Mouse (Mus musculus) T-helper 2 cell (primary cell): ENCODE data around the gene Alg9.

ENCODE experiments used
- in situ Hi-C: fragments of 300-600 bp; cut with MboI, MseI; formaldehyde crosslinking; loops from one replicate; pipeline ENCODE4 v1.15.1; 2025; ENCODE audit warnings: high pct_unique_total_duplicates

The Alg9 gene

DNA sequence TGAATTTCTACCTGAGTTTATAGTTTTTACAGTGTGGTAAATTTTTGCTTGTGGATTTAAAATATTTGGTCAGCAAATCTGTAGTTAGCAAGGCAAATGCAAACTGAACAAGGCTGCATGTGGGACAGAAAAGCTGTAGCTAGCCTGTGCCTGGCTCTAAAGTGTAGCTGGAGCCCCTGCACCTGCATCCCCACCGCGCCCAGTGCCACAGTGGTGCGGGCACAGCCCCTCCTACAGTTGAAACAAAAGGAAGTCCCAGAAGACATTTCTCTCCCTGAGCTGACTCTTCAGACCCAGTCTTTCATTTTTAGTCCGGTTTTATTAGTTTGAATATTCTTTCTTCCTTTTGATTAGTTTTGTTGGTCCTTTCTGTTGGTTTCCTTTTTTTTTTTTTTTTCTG lies 40.8 kb downstream of the Alg9 start:
- in situ Hi-C loops: no loop called here

DNA sequence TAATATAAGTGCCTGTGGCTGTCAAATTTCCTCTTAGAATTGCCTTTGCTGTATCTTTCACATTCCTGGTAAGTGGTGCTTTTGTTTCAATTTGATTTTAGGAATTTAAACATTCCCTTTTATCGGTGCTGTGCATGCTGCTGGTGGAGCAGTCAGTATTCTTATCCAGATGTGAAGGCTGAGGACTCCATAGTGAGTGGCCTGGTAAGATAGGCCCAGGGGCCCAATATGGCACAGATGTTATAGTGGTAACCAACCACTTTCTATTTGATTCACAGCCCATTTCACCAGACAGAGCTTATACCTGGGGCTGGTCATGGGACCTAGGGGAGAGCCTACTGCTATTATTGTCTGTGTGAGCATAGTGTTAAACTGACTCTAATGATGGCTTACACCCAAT lies 41.7 kb downstream of the Alg9 start:
- in situ Hi-C loops: no loop called here

DNA sequence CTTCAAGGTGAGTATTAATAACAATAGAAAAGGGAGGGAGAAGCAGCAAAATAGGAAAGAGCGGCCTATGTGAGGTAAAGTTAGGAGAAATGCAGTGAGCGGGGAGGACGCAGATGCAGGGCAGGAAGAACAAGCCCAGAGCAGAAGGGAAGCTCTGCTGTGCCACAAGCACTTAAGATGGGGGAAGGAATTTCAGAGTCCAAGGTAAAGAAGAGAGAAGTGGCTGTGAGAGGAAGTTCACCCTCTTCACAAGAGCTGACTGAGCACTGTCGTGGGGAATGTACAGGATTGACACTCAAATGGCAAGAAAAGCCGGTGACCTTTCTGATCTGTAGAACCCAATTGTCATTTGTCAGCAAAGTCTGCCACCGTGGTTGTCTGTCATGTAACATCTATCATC lies 43.2 kb downstream of the Alg9 start:
- in situ Hi-C loops: no loop called here

GRCm38 (mm10) chr9:50819716-50820115 lies 44.9 kb downstream of the Alg9 start:
- in situ Hi-C loops: no loop called here

DNA sequence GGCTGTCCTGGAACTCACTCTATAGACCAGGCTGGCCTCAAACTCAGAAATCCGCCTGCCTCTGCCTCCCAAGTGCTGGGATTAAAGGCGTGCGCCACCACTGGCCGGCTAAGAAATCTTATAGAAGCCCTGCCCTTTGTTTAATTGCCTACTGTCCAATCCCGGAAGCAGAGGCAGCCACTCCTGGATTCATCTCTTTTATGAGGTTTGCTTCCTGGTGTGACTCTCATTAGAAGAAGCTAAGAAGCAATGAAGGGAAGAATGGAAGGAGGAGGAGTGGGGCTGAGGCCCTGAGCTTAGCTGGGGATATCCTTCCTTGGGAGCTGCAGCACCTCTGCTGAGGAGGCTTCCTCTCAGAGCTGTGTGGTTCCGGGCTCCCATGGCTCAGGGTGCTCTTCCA lies 46.8 kb downstream of the Alg9 start:
- in situ Hi-C loops: no loop called here

GRCm38 (mm10) chr9:50822216-50822615 lies 47.4 kb downstream of the Alg9 start:
- in situ Hi-C loops: no loop called here

DNA sequence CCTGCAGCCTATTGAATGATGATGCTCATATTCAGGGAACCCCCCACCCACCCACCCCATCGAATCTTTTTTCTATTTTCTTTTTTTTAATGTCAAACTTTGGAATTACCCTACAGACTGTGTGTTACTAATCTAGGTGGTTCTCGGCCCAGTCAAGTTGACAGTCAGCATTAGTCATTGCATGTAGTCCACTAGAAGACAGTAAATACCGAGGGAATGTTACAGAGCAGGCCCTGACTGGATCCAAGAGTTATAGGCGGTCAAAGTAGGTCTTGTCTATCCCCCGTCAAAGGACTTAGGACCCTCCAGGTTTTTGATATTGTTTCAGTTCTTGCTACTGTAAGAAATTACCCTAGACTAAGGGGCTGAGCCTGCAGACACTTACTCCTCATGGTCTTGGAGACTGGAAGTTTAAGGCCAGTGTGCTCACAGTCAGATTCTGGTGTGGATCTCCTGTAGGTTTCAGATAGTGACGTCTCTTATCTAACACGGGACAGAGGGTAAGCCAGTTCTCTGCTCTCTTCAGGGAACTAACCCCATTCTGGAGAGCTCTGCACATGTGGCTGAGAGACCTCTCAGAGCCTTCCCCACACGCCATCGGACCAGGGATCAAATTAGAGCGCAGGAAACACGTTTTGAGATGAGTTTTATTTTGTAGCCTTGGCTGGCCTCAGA lies 49.1 kb downstream of the Alg9 start:
- in situ Hi-C loops: no loop called here

- in situ Hi-C loops: loop anchor here (25.0 kb wide), 1 partner anchor 456 kb away; the partner anchor contains the start of gene Colca2
Measured at GRCm38 (mm10) chr9:50831514-50831913, 56.7 kb downstream of the Alg9 start.

DNA sequence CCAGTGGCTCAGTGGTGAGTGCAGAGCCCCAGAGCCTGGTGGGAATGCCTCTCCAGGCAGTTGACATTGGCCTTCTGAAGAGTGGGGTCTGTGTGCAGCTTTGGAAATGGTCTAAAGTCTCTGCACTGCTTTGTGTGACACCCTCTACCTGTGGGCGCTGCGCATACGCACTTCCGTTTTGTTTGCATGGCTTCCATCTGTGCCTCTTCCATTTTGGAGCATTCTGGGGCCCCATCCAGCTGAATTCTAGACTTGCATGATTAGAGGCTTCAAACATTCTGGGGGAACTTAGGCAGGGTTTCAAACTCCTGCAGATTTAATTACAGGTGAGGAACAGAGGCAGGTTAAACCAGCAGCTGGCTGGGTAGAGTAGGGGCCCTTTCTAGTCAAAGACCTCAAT lies 57.3 kb downstream of the Alg9 start:
- in situ Hi-C loops: loop anchor here (25.0 kb wide), 1 partner anchor 455 kb away; the partner anchor contains the start of gene Colca2

- in situ Hi-C loops: loop anchor here (25.0 kb wide), 1 partner anchor 455 kb away; the partner anchor contains the start of gene Colca2
Measured at GRCm38 (mm10) chr9:50832582-50832981, 57.8 kb downstream of the Alg9 start.

DNA sequence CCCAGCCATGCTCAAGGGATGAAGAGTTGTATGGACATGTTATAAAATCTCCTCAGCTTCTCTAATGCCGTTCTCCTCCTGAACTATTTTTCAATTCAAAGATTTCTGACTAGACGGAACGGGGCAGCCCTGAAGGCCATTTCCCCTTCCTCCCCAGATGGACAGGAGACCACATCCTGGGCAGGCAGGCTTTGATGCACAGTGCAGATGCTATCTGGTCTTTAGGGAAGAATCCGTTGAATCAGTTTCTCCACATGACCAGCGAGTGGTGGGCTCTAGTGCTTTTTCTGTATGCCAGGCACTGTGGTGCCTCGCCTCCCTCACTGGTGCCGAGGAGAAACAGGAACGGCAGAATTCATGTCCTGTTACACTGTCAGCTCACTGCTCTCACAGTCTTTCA lies 59.0 kb downstream of the Alg9 start:
- in situ Hi-C loops: loop anchor here (25.0 kb wide), 1 partner anchor 454 kb away; the partner anchor contains the start of gene Colca2

DNA sequence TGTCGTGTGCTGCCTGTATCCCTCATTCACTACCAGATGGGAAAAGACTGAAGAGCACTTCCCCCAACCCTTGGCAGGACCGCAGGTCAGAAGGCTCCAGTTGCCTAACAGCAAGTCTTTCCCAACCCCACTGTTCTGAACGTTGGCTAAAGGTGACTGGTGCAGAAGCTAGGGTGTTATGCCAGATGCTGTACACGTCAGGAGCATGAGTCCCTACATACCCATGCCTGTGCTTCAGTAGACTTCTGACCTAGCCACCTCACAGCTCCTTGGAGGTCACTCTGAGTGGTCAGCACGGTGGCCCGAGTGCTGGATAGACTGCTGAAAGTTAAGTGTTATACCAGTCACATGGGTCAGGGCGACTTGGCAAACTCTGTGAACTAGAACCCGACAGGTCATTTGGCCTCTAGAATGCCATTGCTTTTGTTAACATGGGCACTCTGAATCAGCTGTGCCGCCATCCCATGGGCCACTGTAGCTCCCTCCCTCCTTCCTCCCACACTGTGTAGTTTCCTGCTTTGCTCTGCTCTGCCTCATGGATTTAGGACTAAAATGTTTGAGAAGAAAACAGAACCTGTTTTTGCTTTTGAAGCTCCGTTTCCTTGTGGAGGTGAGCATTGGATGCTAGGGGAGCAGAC lies 60.4 kb downstream of the Alg9 start:
- in situ Hi-C loops: loop anchor here (25.0 kb wide), 1 partner anchor 452 kb away; the partner anchor contains the start of gene Colca2

GRCm38 (mm10) chr9:50836097-50836496 lies 61.3 kb downstream of the Alg9 start:
- in situ Hi-C loops: loop anchor here (25.0 kb wide), 1 partner anchor 451 kb away; the partner anchor contains the start of gene Colca2

GRCm38 (mm10) chr9:50841079-50841789 lies 66.4 kb downstream of the Alg9 start:
- in situ Hi-C loops: loop anchor here (10.0 to 25.0 kb wide), 2 partner anchors 304 to 446 kb away; partner anchors contain the start of gene Colca2

GRCm38 (mm10) chr9:50845081-50845480 lies 70.3 kb downstream of the Alg9 start, which contains the start of gene Ppp2r1b:
Gene Ppp2r1b, plus strand, starts transcription at chr9:50845301.
- in situ Hi-C loops: loop anchor here (10.0 to 25.0 kb wide), 2 partner anchors 300 to 442 kb away; partner anchors contain the start of gene Colca2

DNA sequence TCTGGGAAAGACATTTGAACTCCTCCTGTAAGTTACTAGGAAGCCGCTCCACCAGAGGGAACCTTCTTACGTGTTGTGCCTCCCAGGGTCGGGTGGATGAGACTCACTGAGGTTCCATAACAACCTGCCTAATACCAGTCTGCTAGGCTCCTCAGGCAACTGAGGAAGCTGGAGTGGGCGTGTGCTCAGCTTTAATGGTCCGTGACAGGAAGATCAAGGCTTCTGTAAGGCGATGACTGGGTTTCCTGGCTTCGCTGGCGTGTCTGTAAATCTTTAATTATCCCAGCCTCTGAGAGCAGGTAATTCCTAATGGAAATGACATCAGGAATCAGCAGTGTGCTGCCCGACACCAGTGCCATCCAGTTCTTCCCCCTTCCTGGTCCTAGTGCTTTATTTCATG lies 70.7 kb downstream of the Alg9 start:
- in situ Hi-C loops: loop anchor here (10.0 to 25.0 kb wide), 2 partner anchors 299 to 442 kb away; partner anchors contain the start of gene Colca2

DNA sequence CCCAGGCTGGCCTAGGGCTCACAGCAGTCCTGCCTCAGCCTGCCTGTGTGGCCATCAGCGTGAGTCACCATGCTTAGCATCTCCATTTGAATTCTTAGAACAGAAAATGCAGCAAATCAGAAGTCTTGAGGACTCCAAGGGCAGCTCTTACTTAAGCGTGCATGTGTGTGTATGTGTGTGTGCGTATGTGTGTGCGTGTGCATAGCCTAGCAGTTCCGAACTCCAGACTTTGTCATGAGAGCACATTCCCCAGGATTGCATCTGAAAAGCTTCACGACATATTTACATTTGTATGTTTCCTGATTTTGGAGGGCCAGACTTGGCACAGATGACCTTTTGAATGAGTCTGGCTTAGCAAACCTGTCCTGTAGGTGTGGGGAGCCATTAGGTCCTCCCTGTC lies 72.3 kb downstream of the Alg9 start:
- in situ Hi-C loops: loop anchor here (10.0 to 25.0 kb wide), 2 partner anchors 298 to 440 kb away; partner anchors contain the start of gene Colca2

DNA sequence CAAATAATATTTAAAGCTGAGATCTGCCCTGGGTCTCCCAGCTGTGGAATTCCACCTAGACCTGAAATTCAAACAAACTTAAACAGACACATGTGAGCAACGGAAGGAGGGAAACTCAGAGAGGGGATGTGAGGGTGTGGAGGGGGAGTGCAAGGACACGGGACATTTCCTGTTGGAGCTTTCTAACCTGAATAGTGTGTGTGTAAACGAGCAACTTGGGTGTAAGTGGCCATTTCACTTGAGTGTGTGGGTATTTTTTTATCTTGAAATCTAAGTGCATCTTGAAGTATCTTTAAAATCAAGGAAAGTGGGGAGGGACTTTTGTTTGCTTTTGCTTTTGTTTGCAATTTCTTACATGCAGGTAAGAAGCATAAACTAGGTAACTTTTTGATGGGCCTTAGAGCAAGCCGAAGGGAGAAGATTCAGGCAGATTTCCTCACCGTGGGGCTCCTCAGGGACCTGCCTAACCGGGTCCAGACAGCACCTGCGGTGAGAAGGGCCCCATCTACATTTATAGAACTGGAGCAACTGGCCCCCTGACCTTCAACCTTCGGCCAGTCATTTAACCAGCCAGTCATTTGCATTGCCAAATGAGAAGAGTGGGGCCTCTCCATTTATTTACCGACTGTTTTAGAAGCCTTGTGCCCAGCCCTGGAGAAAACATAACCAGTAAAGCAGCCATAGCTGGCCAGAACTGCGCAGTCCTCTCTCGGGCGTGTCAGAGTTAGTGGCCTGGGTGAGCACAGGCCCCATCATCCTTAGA lies 73.0 kb downstream of the Alg9 start:
- in situ Hi-C loops: loop anchor here (10.0 to 25.0 kb wide), 2 partner anchors 297 to 440 kb away; partner anchors contain the start of gene Colca2

DNA sequence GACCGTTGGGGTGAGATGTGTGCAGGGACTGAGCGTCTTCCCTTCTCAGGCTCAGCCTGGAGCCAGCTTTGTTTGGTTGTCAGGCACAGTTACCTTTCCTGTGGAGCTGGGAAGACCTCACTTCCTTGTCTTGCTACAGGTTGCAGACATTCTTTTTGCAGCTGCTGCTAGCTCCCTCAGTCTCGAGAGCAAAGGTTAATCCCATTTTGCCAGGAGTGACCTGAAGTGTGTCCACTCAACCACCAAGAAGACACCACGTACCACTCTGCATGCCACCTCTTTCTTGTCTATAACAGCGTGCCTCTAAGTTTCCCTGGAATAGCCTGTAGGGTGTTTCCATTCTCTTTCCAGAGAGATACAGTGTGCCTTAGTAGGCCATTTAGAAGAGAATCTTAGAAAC lies 74.0 kb downstream of the Alg9 start:
- in situ Hi-C loops: loop anchor here (10.0 to 25.0 kb wide), 2 partner anchors 296 to 438 kb away; partner anchors contain the start of gene Colca2

GRCm38 (mm10) chr9:50849249-50849648 lies 74.4 kb downstream of the Alg9 start:
- in situ Hi-C loops: loop anchor here (10.0 to 25.0 kb wide), 2 partner anchors 296 to 438 kb away; partner anchors contain the start of gene Colca2

- in situ Hi-C loops: loop anchor here (10.0 to 25.0 kb wide), 3 partner anchors 135 to 438 kb away; partner anchors contain the start of gene Colca2
Measured at GRCm38 (mm10) chr9:50849755-50850154, 74.9 kb downstream of the Alg9 start.
